Mouse (Mus musculus) c-Kit-negative CD71-positive TER-119-positive erythroid progenitor cells, embryonic 14.5 days (primary cell): ENCODE results near the gene Ctag2.

Experiments
- DNase-seq: peaks from one replicate; pipeline ENCODE4 v3.0.0-alpha.2; 2013; ENCODE audit warnings: low read depth, low spot score

Gene Ctag2

DNA sequence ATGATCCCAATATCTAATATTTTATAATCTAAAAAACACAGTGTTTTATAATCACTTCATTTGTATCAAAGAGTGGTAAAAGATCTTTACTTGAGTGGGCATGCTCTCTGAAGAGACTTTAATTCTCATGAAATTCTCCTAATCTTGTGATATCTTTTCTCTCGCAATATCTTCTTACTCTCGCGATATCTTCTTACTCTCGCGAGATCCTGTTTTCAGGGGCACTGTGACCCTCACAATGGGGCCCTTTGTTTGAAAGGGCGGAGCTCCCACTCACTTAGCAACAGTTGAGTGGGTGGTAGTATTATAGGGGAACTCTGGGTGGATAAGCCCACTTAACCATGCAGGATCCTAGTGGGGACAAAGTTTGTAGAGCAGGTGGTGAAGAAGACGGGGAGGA lies at the start of gene Ctag2:
TSS of gene Ctag2 (plus strand) at position 301 of the 400 bp plus-strand sequence.
- no peak for DNase-seq
